Mouse (Mus musculus) heart, adult 8-10 months (tissue): Measurements from ENCODE around the gene Sel1l3. TPM values are rescaled to one million over a fixed set of nuclear protein-coding genes. Genes with fewer than 3 reads are reported as not detected.

Experiments
- DNase-seq: peaks from one replicate; pipeline ENCODE4 v3.0.0; 2022; ENCODE audit warnings: low spot score
- total RNA-seq, 4 experiments: library from RNA; stranded (reverse); gene quantifications; 2 replicates each; pipeline ENCODE4 v1.2.4; 2022

Sel1l3 gene
- 1 to 10 TPM; 1.2 to 1.8 (median 1.6) TPM for total RNA-seq

DNA sequence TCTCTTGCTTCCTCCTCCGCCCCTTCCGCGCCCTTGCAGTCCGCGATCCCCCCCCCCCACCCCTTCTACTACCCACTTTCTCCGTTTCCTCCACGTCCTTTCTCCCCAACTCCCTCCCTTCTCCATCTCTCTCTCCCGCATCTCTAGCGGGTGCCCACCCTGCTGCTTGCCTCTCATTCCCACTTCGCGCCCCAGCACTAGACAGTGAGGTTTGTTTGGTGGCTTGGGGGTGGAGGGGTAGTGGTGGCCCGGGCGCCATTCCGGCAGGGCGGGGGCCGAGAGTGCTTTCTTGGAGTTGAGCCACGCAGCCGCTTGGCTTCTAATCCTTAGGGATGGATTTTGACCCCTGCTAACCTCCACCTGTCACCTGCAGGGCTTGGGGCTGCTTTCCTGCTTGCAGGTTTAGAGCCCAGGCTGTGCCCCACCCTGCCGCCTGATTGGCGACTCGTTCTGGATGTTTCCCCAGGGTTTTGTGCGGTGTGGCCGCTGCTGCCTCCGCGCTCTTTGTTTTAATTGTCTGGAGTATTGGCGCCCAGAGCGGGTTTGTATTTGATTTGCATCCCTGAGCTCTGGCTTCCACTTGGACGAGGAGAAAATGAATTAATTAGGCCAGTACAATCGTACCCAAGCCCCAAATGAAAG is at the start of gene Sel1l3:
Sel1l3 (minus strand) TSS at position 217 of the 642 bp plus-strand sequence.
- no peak for DNase-seq

DNA sequence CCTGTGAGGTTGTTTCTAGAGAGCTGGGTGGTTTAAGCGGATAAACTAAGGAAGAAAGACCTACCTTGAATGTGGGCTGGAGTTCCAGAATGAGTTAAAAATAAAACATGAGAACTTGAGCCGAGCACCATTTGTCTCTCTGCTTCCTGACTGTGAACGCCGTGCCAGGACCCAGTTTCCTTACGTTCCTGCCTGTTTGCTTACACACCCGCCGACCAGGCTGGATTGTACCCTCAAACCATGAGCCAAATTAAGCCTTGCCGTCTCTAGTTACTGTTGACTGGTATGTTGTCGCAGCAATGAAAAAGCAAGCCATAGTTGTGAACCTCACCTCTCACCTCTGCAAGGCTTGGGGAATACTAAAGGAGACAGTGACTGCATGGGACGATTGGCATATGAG is 48.3 kb upstream of the Sel1l3 start:
- DNase-seq, result no peak

DNA sequence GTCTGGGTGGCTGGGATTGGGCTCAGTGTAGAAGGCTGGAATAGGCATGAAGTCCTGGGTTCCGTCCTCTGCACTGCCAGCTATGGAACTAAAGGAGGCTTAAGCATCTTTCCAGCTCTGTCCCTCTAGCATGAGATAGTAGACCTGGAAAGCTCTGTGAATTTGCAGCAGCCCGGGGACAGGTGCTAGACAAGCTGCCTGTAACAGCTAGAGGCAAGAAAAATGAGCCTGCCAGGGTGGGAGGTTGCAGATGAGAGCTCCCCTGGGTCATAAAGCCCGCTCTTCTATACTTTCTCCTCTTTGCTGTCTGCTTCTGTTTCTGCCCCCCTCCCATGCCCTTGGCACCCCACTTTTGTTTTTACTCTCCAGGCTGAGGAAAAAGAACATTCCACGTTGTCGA is 46.2 kb upstream of the Sel1l3 start:
- DNase-seq, result no peak

DNA sequence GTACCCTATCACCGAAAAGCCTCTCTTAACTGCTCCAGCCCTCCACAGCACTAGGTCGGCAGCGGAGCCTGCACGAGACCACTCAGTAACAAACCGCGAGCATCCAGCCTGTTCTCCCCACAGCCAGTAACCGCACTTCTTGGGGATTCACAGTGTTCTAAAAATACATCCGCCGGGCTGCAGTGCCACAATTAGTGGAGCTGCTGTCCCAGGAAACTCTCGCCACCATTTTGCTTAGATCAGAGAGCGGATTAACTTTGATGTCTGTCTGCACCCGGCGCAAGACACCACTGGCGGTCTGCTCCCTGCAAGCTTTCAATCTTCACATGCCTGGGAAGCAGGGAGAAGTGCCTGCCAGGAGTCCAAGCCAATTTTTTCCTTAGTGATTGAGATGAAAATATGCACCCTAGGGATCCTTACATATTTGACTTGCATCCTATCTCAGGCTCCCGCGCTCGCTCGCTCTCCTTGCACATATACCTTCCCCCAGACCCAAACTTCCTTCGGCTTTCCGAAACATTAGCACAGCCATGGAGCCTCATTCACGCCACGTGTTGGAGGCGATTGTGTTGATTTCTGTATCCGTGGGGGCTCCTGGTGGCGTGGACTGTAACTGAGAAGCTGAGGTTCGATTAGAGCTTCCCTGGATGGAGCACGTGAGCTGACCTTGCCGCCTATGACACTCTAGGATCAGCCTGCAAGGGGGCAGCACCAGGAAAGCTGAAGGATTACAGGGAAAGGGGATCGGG is 44.5 kb upstream of the Sel1l3 start:
- no peak for DNase-seq

DNA sequence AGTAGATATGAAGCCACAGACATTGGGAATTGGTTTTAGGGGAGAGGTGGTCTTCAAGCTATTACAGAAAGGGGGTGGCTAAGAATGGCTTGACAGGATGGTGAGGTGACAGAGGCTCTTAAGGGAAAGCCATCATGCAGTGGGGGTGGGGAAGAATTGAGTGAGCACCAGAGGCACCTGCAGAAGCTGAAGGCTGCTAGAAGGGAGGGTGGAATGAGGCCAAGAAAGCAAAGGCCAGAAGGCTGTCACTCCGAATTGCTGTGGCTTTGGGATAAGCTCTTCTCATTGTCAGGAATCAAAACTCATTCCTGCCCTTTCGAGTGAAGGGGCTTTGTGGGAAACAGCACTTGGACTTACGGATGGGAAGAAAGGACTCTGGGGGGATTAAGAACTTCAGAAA is 41.1 kb upstream of the Sel1l3 start:
- no peak for DNase-seq

DNA sequence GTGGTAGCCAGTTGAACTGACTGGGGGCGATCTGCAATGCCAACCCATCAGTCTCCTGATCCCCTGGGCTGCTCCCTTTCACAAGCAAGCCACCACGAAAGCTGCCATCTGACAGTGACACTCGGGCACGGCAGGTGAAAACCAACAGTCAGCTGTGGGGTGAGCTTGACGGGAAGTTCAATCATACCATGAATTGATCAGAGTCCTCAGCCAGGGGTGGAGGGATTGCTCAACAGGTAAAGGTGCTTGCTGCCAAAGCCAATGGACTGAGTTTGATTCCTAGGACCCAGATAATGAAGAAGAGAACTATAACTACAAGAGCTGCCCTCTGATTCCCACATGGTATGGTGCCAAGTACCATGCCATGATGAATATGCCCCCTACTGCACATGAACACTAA is 40.4 kb upstream of the Sel1l3 start:
- DNase-seq, result no peak

DNA sequence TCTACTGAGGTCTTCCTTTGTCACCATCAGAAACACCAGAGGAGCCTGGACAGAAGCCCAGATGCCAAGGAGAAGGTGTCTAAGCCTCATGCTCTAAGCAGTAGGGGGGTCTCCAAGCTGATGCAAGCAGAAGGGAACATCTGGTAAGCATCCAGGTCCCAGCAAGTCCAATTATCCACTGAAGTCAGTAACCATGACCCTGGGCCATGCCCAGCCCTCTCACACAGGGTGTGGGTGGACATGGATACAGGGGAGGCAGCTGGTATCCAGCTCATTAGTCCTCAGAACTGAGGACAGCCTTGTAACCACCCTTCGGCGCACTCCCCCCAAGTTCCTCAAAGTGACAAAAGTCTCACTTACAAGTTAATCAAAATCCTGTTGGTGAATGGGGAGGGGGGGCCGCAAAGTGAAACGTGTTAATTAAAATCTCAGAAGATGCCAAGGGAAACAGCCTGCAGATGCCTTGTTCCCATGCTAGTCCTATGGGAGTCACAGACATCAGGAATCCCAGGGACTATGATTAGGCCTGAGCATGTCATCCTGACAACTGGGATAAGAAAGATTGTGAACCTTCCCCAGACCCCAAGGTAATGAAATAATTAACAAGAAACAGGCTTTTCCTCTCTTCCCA is 35.8 kb upstream of the Sel1l3 start:
- no peak for DNase-seq

DNA sequence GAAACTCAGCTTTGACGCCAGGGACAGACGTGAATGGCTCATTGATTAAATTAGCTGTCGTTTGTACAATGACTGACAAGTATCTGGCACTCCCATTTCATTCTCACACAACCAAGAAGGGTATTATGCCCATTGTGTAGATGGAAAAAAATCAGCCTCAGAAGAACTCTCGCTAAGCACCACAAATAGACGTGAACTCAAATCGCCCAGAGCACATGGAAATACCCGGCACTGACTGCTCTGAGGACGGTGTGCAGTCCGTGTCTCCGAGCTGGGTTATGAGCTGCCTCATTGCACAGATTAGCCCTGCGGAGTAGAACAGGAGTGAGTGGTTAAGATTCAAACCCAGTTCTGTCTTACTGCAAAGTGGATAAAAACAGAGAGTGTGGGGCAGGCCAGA is 34.8 kb upstream of the Sel1l3 start:
- DNase-seq, result no peak

DNA sequence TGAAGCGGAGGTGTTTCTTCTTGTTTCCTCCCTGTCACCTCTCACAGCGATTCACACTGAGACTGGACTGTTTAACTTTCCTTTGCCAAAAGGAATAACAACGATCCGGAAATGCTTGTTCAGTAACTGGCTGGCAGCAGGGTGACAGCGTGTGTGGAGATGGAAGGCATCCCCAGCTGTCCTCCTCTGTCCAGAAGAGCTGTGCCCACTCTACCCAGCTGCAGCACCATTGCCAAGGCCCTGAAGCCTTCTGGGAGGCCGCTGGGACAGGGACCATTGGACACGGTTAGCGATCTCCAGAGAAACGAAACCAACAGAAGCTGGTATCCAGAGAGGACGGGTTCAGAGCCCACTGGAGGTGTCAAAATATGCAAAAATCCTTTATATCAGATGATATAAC is 30.2 kb upstream of the Sel1l3 start:
- DNase-seq, result no peak

DNA sequence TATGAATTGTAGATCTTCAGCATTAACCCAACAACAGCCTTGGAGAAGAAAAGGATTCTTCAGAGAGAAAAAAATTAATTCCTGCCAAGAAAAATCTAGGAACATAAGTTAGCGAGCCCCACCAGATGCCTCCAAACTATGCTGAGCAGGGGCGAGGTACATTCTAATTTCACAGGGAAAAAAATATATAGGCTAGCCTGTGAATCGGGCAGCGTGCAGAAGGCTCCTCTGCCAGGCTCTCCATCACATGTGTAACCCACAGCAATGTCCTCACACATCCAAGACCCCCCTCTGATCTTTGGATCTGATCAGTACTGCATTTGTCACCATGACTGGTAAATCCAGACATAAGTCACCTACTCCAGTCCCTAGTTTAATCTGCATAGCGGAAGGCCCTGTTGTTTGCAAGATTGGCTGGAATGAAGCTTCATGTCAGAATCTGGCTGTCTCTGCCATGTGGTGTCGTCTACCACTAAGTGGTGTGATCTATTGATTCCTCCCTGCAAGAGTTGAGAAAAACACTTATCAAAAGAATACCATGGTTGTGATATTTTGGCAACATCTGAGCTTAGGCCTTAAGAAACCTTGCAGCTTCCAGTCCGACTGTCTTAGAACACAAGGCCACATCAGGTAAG is 29.3 kb upstream of the Sel1l3 start:
- DNase-seq, result no peak

DNA sequence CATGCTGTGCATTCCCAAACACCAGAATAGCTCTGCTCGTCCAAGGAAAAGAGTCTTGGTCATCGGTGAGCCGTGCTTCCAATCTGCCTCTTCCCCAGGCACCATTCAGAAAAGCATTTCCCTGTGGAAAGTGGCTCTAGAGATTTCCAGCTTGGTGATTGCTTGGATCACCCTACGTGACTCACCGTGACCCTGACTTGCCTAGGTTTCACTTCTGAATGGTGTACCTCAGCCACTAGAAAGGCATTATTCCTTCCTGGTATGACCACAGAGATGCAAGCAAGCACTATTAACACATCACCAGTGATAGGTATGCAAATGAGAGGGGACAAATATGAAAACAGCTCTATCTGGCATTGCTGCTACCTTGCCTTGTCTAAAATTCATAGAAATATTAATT is 28.2 kb upstream of the Sel1l3 start:
- DNase-seq, result no peak

DNA sequence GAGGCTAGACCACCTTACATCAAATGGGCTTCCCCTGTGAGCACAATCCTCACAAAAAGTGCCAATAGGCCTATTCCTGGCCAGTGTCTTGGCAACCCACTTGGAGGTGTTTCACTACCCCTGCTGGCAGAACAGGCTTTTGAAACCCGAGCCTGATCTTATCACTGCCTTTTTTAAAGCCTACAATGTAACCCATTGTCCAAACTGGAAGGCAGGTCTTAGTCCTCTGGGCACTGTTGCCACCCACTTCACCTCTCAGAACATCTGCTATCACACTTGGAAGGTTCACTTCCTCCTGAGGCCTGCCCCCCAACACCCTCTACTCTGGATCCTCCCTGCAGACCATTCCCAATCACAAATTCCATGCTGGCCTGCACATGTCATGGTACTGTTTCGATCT is 27.4 kb upstream of the Sel1l3 start:
- no peak for DNase-seq

DNA sequence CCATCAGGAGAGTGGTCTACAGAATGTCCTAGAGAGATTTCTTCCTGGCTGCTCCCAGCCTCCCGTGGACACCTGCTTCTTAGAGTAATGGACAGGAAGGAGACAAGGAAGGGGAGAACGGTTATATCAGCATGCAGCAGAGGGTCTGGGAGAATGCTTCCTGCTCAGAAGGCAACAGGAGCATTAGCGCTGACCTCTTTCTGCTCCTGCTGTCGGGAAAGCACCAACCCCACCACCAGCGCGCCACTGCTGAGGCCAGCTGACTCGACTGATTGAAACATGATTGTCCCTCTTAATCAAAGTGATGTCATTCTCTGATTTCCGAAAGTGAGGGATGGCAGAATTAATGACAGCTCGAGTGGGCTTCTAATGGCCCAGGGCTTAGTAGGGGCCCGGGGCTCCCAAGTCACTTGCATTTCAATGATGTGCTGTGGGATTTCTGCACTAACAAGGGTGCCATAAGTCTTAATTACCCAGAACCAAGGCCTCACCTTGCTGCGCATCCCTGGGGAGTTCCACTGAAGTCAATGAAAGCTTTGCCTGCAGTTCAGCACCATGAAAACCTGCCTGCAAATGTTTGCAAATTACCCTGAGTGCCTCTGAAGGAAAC is 26.2 kb upstream of the Sel1l3 start:
- no peak for DNase-seq

DNA sequence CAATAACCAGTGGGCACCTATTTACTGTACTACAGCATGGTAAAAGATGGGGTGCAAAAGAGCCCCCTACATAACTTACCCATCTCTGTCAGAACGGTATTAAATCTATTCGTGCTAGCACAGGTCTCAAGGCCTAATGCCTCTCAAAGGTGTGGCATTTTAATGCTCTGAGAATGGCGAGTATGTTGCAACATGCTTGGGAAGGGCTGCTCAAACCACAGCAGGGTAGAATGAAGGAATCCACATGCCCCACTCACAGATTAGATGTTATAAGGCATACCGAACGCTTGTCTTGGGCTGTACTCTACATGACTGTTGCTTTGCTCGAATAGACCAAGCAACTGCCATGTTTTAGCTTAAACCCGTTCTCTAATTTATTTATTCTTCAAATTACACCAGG is 25.5 kb upstream of the Sel1l3 start:
- no peak for DNase-seq

DNA sequence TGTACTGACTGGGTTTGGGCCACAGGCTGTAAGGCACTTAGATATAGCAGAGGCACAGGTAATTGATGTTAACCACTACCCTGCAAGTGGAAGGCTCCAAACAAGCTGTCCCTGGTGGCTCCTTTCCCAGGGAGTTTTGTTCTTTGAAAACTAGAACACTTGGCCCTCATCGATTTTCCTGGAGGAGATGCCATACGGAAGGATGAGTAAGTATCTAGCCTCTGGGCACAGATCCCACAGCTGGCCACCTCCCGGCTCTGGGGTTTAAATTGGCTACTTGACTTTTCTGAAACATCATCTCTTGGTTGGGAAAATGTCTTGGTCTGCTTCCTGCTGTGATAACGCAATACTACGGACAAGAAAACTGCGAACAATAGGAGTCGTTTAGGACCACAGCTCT is 25.0 kb upstream of the Sel1l3 start:
- DNase-seq, result no peak

DNA sequence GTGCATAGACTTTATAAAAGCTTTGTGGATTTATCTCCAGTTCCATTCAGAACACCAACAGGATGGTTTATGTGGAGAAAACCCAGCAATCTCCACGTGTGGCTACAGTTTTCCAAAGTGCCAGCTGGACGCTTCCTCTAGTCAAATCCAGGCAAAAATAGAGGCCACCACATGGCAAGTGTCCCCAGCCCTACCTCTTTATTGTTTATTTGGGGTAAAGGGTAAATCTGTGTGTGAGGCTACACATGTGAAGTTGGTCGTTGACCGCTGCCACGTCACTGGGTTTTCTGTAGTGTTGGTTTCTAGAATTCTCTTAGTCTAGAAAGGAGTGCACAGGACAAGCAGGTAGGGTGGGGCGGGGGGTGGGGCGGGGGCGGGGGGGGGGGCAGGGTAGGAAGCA is 23.0 kb upstream of the Sel1l3 start:
- DNase-seq, result no peak

DNA sequence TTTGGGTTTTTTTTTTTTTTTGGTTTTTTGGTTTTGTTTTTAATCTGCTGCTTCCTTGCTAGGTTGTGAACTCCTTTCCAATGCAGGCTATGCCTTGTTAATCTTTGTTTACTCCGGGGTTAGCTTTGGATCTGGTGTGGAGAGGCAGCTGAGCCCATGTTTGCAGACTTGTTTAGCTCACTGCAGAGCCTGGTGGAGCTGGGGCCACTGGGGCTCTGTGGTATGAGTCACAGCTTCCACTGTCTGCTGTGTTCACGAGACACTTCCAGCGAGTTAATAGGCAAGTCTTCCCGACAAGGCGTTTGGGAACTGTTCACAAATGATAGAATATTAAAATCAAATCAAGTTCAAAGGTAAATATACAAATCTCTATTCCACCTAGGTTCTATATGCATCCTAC is 22.4 kb upstream of the Sel1l3 start:
- no peak for DNase-seq

DNA sequence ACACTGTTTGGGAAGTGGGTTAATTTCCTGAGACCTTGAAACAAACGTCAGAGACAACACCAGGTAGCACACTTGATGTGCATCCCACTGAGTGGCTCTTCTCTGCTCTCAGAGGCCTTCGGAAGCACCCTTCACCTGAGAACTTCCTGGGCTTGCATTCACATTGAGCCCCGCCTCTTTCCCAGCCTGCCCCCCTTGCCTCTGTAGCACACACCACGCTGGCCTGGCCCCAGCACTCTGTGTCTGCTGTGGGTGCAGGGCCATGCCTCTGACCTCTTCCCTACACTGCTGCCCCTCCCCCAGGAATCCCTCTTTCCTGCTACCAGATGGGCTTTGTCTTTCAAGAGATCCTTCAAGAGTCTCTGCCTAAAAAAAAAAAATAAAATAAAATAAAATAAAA is 21.8 kb upstream of the Sel1l3 start:
- no peak for DNase-seq

DNA sequence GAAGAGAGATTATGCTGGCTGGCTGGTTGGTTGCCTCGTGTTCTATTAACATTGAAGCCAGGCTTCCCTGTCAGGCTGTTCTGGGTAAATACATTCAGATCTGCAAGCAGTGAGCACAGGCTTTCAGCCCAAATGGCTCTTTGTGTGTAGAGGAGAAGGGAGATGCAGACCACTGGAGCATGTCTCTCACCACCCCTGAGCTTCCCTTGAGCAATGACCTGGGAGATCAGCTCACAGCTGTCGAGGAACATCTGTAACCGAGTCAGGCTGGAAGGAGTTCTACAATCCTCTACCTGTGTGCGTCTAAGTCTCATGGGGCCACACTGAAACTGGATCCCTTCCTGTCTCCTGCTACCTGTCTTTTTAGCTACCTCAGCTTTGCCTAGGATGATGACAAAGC is 16.8 kb upstream of the Sel1l3 start:
- DNase-seq, result no peak

DNA sequence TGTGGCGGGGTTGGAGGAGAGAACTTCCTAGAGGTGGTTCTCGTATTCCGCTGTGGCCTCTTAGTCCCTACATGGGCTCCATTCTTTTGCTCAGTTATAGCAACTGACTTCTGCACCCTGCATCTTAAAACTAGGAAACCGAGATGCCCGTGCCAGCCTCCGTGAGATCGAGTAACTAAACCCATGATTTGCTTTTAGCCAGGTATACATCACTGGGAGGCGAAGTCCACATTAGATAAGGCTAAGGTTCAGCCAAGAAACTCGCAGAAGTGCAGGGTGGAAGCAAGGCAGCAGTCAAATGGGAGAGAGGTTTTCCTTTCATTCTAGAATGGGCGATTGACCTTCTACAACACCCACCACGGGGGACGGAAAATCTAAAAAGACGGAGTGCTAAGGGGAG is 11.7 kb upstream of the Sel1l3 start:
- DNase-seq, result no peak

DNA sequence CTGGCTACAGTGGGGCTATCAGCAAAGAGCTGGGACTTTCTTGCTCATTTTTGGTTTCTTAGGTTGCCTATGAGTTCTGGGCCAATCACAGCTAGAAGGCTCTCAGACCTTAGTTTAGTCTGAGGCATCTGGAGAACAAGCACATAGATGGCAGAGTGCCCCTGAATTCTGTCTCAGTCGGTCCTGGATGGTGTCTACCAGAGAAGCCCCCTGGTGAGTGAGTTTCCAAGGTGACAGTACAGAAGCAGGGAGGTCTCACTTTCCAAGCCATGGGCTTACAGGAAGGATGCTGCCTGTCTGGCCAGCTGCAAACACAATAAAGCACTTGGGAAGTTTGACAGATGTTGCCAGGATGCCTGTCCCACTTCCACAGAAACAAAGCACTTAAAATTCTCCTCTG is 1.1 kb upstream of the Sel1l3 start:
- DNase-seq, result no peak

DNA sequence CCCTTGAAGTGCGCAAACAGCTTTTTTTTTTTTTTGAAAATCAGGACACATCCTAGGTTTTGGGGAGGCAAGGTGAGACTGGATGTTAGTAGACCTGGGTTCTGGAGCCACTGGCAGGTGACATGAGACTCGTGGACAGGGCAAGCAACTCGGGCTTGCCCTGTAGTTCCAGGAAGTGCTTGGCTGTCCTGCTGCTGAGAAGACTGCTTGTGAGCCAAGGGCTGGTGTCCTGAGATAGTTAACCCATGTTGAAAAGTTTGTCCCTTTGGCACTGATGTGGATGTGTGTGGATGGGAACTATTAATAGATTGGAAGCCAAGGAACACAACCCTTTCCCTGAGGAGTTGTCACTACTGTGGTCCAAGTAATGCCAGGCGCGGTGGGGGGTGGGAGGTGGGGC is 635 bp upstream of the Sel1l3 start:
- no peak for DNase-seq
